Mouse (Mus musculus): ENCODE measurements around the gene Dap.

GRCm38 (mm10) chr15:31302293-31302990, 78.3 kb downstream of the Dap start:
- TF ChIP-seq POLR2A (IDR thresholded peaks at IDR 0.05; ENCODE audit: low read depth, low read length): no peak
- no peak for TF ChIP-seq CTCF (IDR thresholded peaks at IDR 0.05; ENCODE audit: borderline replicate concordance, insufficient read depth, low read length)

Measured in embryonic fibroblast, embryonic 13.5 days (primary cell).